In the genomic region with DNA sequence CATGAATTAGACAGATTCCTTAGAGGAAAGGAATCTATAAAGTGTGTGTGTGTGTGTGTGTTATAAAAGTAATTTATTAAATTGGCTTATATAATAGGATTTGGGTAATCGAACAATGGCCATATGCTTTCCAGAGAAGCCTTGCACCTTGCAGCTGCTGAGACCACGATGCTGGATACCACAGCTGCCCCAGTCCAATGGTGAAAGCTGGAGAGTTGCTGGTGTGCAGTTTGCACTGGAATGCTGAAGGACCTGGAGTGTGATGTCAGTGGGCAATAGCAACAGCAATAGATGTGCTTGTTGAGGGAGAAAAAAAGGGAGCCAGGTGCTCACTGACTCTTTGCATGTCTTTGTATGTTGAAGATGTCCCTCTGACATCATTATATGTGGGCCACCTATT, we compare ENCODE assay signal across 12 mouse cellular contexts.
"Had no signal": no experiment of that assay in that cellular context is flagged by ENCODE, and none has a peak within 500 bp of the region (broad histone marks: within the 10 kb centered on the region; RNA-seq: fewer than 3 reads in every experiment).

No protein-coding gene starts in this region.

- DNase-seq: left cerebral cortex, postnatal 4 days; liver; liver, embryonic 13.5 days; liver, postnatal 0 days; lung, adult 18-20 months; lung, adult 2 months; lung, embryonic 14.5 days; lung, postnatal 10 days; lung, postnatal 14 days; lung, postnatal 36 days; lung, postnatal 4 days; midbrain, embryonic 14.5 days had no signal
